Mouse (Mus musculus): Measurements from ENCODE around the gene Mlf2. TPM values are rescaled to one million over a fixed set of nuclear protein-coding genes. Genes with fewer than 3 reads are reported as not detected.

Mlf2 gene
- polyA plus RNA-seq, 1 experiment from 2014 or later: 380 TPM

GRCm38 (mm10) chr6:124932314-124932695, 1.1 kb downstream of the Mlf2 start:
- 29% methylated on average over 12 of the region's 12 CpGs for WGBS
- H3K27me3 ChIP-seq (ENCODE audit: insufficient read depth, low read length): no peaks in the 10 kb centered on the region
- peaks cover 17% of the 10 kb centered on the region for H3K4me1 ChIP-seq (ENCODE audit: insufficient read depth, low read length)
- H3K4me3 ChIP-seq (ENCODE audit: low read length): peak overlapping the region; percentile 95
- peaks cover 38% of the 10 kb centered on the region for H3K36me3 ChIP-seq (ENCODE audit: insufficient read depth, low read length)
- peak overlapping the region; percentile 97 for H3K9ac ChIP-seq (replicated peaks; ENCODE audit: low read length)
- no peak for ATAC-seq (ENCODE audit: low FRiP score, low TSS enrichment)
- H3K9me3 ChIP-seq (ENCODE audit: low read length): no peaks in the 10 kb centered on the region
- H3K4me2 ChIP-seq (replicated peaks; ENCODE audit: low read depth, low read length): peak overlapping the region; percentile 85
- peak overlapping the region; percentile 97 for H3K27ac ChIP-seq (ENCODE audit: low read length)

GRCm38 (mm10) chr6:124933127-124933526, 1.9 kb downstream of the Mlf2 start:
- Histone ChIP-seq H3K4me1 (ENCODE audit: insufficient read depth, low read length) (peaks cover 17% of the 10 kb centered on the region), H3K9me3 (ENCODE audit: low read length) (no peaks in the 10 kb centered on the region), H3K4me3 (ENCODE audit: low read length) (peak overlapping the region; percentile 95), H3K4me2 (replicated peaks; ENCODE audit: low read depth, low read length) (peak overlapping the region; percentile 85; the same call in 1 of the 2 replicates), H3K27me3 (ENCODE audit: insufficient read depth, low read length) (no peaks in the 10 kb centered on the region), H3K36me3 (ENCODE audit: insufficient read depth, low read length) (peaks cover 44% of the 10 kb centered on the region), H3K9ac (replicated peaks; ENCODE audit: low read length) (no peak overlapping the region), H3K27ac (ENCODE audit: low read length) (no peak overlapping the region)
- 94% methylated on average over 3 of the region's 3 CpGs for WGBS
- ATAC-seq (ENCODE audit: low FRiP score, low TSS enrichment): no peak

- H3K9me3 ChIP-seq (ENCODE audit: low read length): no peaks in the 10 kb centered on the region
- H3K27ac ChIP-seq (ENCODE audit: low read length): no peak overlapping the region
- ATAC-seq (ENCODE audit: low FRiP score, low TSS enrichment): no peak
- H3K36me3 ChIP-seq (ENCODE audit: insufficient read depth, low read length): peaks cover 54% of the 10 kb centered on the region
- no peak overlapping the region for H3K4me2 ChIP-seq (replicated peaks; ENCODE audit: low read depth, low read length)
- H3K27me3 ChIP-seq (ENCODE audit: insufficient read depth, low read length): no peaks in the 10 kb centered on the region
- 88% methylated on average over 7 of the region's 7 CpGs for WGBS
- H3K9ac ChIP-seq (replicated peaks; ENCODE audit: low read length): no peak overlapping the region
- H3K4me1 ChIP-seq (ENCODE audit: insufficient read depth, low read length): peaks cover 17% of the 10 kb centered on the region
- H3K4me3 ChIP-seq (ENCODE audit: low read length): no peak overlapping the region
These were observed 3.5 kb downstream of the Mlf2 start for GRCm38 (mm10) chr6:124934670-124935069.

GRCm38 (mm10) chr6:124936681-124937080, 5.5 kb downstream of the Mlf2 start:
- Histone ChIP-seq H3K27ac (ENCODE audit: low read length) (no peak overlapping the region), H3K9me3 (ENCODE audit: low read length) (no peaks in the 10 kb centered on the region), H3K9ac (replicated peaks; ENCODE audit: low read length) (no peak overlapping the region), H3K36me3 (ENCODE audit: insufficient read depth, low read length) (peaks cover 54% of the 10 kb centered on the region), H3K27me3 (ENCODE audit: insufficient read depth, low read length) (no peaks in the 10 kb centered on the region), H3K4me1 (ENCODE audit: insufficient read depth, low read length) (peaks cover 11% of the 10 kb centered on the region), H3K4me2 (replicated peaks; ENCODE audit: low read depth, low read length) (no peak overlapping the region), H3K4me3 (ENCODE audit: low read length) (no peak overlapping the region)
- ATAC-seq (ENCODE audit: low FRiP score, low TSS enrichment): no peak
- WGBS: 59% methylated on average over 1 of the region's 1 CpGs

- Histone ChIP-seq H3K4me1 (ENCODE audit: insufficient read depth, low read length) (peaks cover 6% of the 10 kb centered on the region), H3K9ac (replicated peaks; ENCODE audit: low read length) (no peak overlapping the region), H3K4me2 (replicated peaks; ENCODE audit: low read depth, low read length) (no peak overlapping the region), H3K9me3 (ENCODE audit: low read length) (no peaks in the 10 kb centered on the region), H3K4me3 (ENCODE audit: low read length) (no peak overlapping the region), H3K27ac (ENCODE audit: low read length) (no peak overlapping the region), H3K27me3 (ENCODE audit: insufficient read depth, low read length) (no peaks in the 10 kb centered on the region), H3K36me3 (ENCODE audit: insufficient read depth, low read length) (peaks cover 54% of the 10 kb centered on the region)
- ATAC-seq (ENCODE audit: low FRiP score, low TSS enrichment): no peak
- 87% methylated on average over 2 of the region's 2 CpGs for WGBS
These were observed 6.3 kb downstream of the Mlf2 start for GRCm38 (mm10) chr6:124937493-124937892.

GRCm38 (mm10) chr6:124938554-124938953, 7.4 kb downstream of the Mlf2 start:
- no peak overlapping the region for H3K9ac ChIP-seq (replicated peaks; ENCODE audit: low read length)
- no peaks in the 10 kb centered on the region for H3K27me3 ChIP-seq (ENCODE audit: insufficient read depth, low read length)
- ATAC-seq (ENCODE audit: low FRiP score, low TSS enrichment): no peak
- no peaks in the 10 kb centered on the region for H3K4me1 ChIP-seq (ENCODE audit: insufficient read depth, low read length)
- H3K4me3 ChIP-seq (ENCODE audit: low read length): no peak overlapping the region
- no peaks in the 10 kb centered on the region for H3K9me3 ChIP-seq (ENCODE audit: low read length)
- H3K36me3 ChIP-seq (ENCODE audit: insufficient read depth, low read length): peaks cover 49% of the 10 kb centered on the region
- no peak overlapping the region for H3K27ac ChIP-seq (ENCODE audit: low read length)
- WGBS: 91% methylated on average over 7 of the region's 7 CpGs
- no peak overlapping the region for H3K4me2 ChIP-seq (replicated peaks; ENCODE audit: low read depth, low read length)

GRCm38 (mm10) chr6:124941679-124942078, 10.5 kb downstream of the Mlf2 start:
- no peak overlapping the region for H3K27ac ChIP-seq (ENCODE audit: low read length)
- H3K4me3 ChIP-seq (ENCODE audit: low read length): no peak overlapping the region
- H3K9me3 ChIP-seq (ENCODE audit: low read length): no peaks in the 10 kb centered on the region
- H3K27me3 ChIP-seq (ENCODE audit: insufficient read depth, low read length): no peaks in the 10 kb centered on the region
- H3K9ac ChIP-seq (replicated peaks; ENCODE audit: low read length): no peak overlapping the region
- no peak for ATAC-seq (ENCODE audit: low FRiP score, low TSS enrichment)
- H3K4me1 ChIP-seq (ENCODE audit: insufficient read depth, low read length): no peaks in the 10 kb centered on the region
- 86% methylated on average over 1 of the region's 1 CpGs for WGBS
- no peak overlapping the region for H3K4me2 ChIP-seq (replicated peaks; ENCODE audit: low read depth, low read length)
- H3K36me3 ChIP-seq (ENCODE audit: insufficient read depth, low read length): peaks cover 21% of the 10 kb centered on the region

- Histone ChIP-seq H3K27ac (ENCODE audit: low read length) (no peak overlapping the region), H3K9me3 (ENCODE audit: low read length) (no peaks in the 10 kb centered on the region), H3K4me1 (ENCODE audit: insufficient read depth, low read length) (no peaks in the 10 kb centered on the region), H3K27me3 (ENCODE audit: insufficient read depth, low read length) (no peaks in the 10 kb centered on the region), H3K9ac (replicated peaks; ENCODE audit: low read length) (no peak overlapping the region), H3K36me3 (ENCODE audit: insufficient read depth, low read length) (peaks cover 8% of the 10 kb centered on the region; the same call in 1 of the 2 replicates), H3K4me2 (replicated peaks; ENCODE audit: low read depth, low read length) (no peak overlapping the region), H3K4me3 (ENCODE audit: low read length) (no peak overlapping the region)
- no peak for ATAC-seq (ENCODE audit: low FRiP score, low TSS enrichment)
- 84% methylated on average over 3 of the region's 3 CpGs for WGBS
These were observed 12.3 kb downstream of the Mlf2 start for GRCm38 (mm10) chr6:124943526-124943925.

- H3K27me3 ChIP-seq (ENCODE audit: insufficient read depth, low read length): no peaks in the 10 kb centered on the region
- H3K4me2 ChIP-seq (replicated peaks; ENCODE audit: low read depth, low read length): no peak overlapping the region
- WGBS: 92% methylated on average over 2 of the region's 2 CpGs
- H3K9ac ChIP-seq (replicated peaks; ENCODE audit: low read length): no peak overlapping the region
- no peak overlapping the region for H3K27ac ChIP-seq (ENCODE audit: low read length)
- peaks cover 16% of the 10 kb centered on the region for H3K36me3 ChIP-seq (ENCODE audit: insufficient read depth, low read length)
- H3K4me3 ChIP-seq (ENCODE audit: low read length): no peak overlapping the region
- no peaks in the 10 kb centered on the region for H3K9me3 ChIP-seq (ENCODE audit: low read length)
- H3K4me1 ChIP-seq (ENCODE audit: insufficient read depth, low read length): no peaks in the 10 kb centered on the region
- ATAC-seq (ENCODE audit: low FRiP score, low TSS enrichment): no peak
These were observed 23.0 kb downstream of the Mlf2 start for GRCm38 (mm10) chr6:124953991-124954715.

- H3K4me2 ChIP-seq (replicated peaks; ENCODE audit: low read depth, low read length): no peak overlapping the region
- H3K4me1 ChIP-seq (ENCODE audit: insufficient read depth, low read length): no peaks in the 10 kb centered on the region
- no peak overlapping the region for H3K9ac ChIP-seq (replicated peaks; ENCODE audit: low read length)
- no peaks in the 10 kb centered on the region for H3K27me3 ChIP-seq (ENCODE audit: insufficient read depth, low read length)
- ATAC-seq (ENCODE audit: low FRiP score, low TSS enrichment): no peak
- H3K4me3 ChIP-seq (ENCODE audit: low read length): no peak overlapping the region
- no peak overlapping the region for H3K27ac ChIP-seq (ENCODE audit: low read length)
- H3K36me3 ChIP-seq (ENCODE audit: insufficient read depth, low read length): peaks cover 27% of the 10 kb centered on the region
- no peaks in the 10 kb centered on the region for H3K9me3 ChIP-seq (ENCODE audit: low read length)
- WGBS: 95% methylated on average over 4 of the region's 4 CpGs
These were observed 24.0 kb downstream of the Mlf2 start for GRCm38 (mm10) chr6:124955212-124955611.
